Mouse (Mus musculus) gastrocnemius, postnatal 4 days (tissue): ENCODE measurements at regions not wholly inside any gene's neighbourhood (a gene's known extent, or its start where the extent isn't known, plus 50 kb on each side); places are given as distances from the start of the nearest gene placed in this dataset.

Experiments
- DNase-seq, 2 experiments: peaks; one replicate each; pipeline ENCODE4 v3.0.0; 2021 to 2022; ENCODE audit warnings: low spot score in 2 of 2, mixed read lengths in 2 of 2

- no peak for DNase-seq
Observed at GRCm38 (mm10) chr15:36919209-36919608, 88.4 kb downstream of the Zfp706 start.

GRCm38 (mm10) chr15:36916998-36917397, 90.6 kb downstream of the Zfp706 start:
- no peak for DNase-seq

- DNase-seq = no peak
Observed at GRCm38 (mm10) chr15:36914239-36915100, 93.1 kb downstream of the Zfp706 start.

DNA sequence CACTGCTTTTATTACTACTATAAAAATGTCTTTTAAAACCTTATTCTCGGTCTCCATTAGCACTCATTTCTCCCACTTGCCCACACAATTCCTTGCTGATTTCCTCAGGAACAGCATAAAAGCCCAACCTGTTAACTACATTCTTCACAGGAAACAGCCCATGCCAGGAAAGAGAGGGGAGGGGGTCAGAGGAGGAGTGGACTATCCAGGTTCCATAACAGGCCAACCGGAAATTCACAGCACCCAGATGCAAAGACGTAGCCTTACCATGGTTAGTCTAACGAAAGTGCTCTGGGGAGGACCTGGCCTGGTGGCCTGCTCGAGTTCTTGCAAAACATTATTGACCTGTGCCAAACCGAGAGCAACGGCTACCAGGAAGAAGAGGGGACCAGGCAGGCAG, 94.3 kb downstream of the Zfp706 start:
- no peak for DNase-seq

GRCm38 (mm10) chr15:36910272-36910671, 97.3 kb downstream of the Zfp706 start:
- DNase-seq = no peak

DNA sequence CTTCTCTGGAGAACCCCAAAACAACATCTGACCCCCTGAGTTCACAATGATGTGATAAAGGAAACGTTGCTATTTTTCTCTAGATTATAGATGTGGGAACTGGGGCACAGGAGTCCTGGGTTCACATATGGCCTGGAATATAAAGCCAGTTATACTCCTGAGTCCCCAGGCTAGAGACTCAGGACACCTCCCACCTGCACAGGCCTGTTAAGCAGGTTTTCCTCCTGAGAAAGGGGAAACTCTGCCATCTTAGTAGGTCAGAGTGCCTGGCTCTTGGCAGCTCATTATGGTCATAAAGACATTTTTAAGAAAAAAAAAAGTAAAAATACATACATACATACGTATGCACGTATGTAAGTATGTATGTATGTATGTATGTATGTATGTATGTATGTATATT, 98.1 kb downstream of the Zfp706 start:
- no peak for DNase-seq

DNA sequence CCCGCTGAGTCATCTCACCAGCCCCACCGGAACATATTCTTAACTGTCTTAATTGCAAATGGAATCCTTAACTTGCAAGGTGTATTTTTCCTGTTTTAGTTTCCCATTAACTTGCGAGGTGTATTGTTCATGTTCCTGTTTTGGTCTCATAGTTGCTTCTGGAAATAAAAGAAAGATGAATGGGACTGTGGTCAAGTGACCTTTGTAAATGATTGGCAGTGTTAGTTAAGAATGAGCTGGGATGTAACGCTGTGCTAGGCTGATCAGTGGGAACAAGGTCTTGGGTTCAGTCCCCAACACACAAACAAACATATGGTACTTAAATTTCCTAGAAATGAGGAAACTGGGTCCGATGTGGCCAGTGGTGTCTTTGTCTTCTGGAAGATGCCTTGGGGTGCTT, 100.8 kb downstream of the Zfp706 start:
- no peak for DNase-seq

DNA sequence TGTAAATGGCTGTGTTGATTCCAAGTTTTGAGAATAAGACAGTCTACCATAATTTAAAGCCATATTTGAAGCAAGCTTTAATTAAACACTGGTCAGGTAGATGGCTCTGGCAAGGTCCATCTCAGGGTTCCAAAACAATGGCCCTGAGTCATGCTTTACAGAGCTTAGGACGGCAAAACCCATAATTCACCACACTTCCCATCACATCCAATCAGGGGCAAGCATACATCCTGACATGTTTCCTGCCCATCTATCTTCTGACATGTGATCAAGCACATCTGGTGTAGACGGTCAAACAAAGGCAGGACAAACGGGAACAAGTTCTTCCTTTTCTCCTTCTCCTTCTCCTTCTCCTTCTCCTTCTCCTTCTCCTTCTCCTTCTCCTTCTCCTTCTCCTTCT, 101.5 kb downstream of the Zfp706 start:
- DNase-seq = no peak

GRCm38 (mm10) chr15:36903922-36904321, 103.7 kb downstream of the Zfp706 start:
- DNase-seq = no peak

- DNase-seq = no peak
Observed at GRCm38 (mm10) chr15:36903309-36903708, 104.3 kb downstream of the Zfp706 start.

GRCm38 (mm10) chr15:36901830-36902285, 105.7 kb downstream of the Zfp706 start:
- DNase-seq = no peak

- DNase-seq = no peak
Observed at GRCm38 (mm10) chr15:36901350-36901749, 106.2 kb downstream of the Zfp706 start.

DNA sequence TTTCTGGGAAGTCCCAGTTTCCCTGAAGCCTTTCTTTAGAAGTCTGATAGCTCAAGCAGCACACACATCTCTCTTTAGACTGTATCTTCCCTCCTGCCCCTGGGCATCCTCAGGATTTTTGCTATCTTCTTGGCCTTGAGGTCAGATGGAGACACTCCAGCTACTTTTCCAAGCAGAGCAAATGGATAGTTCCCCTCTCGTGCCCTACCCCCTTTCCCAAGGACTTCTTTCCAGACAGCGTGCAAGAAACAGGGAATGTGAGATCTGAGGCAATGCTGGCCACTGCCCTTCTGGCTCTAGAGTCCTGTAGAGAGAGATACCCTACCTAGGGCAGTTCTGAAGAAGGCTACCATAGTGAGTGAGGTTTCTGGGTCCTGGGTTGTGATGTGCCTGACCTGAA, 106.6 kb downstream of the Zfp706 start:
- DNase-seq = no peak

- no peak for DNase-seq
Observed at GRCm38 (mm10) chr15:36899882-36900281, 107.7 kb downstream of the Zfp706 start.

DNA sequence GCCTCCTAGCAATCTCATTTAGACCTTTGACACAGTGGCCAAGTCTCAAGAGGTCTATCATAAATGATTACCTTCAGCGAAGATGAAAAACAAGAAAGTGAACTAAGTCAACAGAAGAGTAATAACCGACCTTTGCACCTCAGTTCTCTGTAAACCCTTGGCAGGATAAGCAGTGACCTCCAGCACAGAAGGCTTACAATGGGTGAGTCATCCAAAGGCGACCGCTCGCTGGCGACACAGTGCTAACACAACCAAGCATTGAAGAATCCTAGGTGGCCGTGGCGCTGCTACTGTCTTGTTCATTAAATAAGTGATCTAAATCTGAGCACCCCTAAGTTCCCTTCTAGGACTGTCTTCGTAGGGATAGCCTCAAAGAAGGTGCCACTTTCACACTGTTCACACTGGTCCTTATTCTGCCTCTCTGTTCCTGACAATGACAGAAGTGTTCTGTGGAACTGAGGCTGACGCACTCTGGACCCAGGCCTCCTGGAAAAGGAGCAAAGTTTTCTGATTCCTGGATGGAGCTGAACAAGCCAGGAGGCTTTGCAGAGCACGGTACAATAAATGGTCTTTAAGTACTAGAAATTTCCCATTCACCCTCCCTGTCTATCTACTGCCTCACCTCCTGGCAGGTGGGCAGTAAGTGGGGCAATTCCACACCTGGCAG, 108.6 kb downstream of the Zfp706 start:
- DNase-seq = no peak

- no peak for DNase-seq
Observed at GRCm38 (mm10) chr15:36898326-36898725, 109.2 kb downstream of the Zfp706 start.

DNA sequence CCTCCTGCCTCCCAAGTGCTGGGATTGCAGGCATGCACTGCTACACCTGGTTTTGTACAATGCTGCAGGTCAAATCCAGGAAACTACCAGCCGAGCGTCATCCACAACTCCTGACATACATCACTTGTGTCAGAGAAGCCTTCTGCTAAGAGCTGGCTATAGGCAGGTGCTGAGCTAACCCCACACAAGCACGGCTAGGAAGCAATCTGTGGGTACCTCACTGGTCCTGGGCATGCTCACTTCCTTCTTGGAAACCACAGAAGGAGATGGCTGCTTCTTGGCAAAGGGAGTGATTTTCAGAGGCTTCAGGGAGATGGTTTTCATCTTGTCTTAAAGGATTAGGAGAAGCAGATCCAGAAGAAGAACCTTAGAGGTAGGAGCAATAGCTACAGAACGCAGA, 111.3 kb downstream of the Zfp706 start:
- no peak for DNase-seq

DNA sequence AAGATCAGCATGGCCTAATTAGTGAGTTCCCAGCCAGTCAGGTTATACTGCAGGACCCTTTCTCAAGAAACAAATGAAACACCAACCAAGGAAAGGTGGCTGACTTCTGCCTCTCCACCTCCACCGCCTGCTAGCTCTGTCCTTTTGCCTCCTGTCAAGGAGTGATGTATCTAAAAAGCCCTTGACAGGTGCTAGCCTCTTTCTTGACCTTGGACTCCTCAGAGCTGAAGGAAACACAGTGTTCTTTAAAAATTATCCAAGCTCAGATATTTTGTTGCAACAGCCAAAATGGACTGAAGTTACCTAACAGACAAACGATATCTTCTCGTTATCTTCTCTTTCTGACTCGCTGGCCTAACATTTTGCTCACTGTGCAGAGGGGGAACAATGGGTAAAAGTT, 112.5 kb downstream of the Zfp706 start:
- no peak for DNase-seq

GRCm38 (mm10) chr15:36893407-36893969, 114.1 kb downstream of the Zfp706 start:
- DNase-seq = no peak

DNA sequence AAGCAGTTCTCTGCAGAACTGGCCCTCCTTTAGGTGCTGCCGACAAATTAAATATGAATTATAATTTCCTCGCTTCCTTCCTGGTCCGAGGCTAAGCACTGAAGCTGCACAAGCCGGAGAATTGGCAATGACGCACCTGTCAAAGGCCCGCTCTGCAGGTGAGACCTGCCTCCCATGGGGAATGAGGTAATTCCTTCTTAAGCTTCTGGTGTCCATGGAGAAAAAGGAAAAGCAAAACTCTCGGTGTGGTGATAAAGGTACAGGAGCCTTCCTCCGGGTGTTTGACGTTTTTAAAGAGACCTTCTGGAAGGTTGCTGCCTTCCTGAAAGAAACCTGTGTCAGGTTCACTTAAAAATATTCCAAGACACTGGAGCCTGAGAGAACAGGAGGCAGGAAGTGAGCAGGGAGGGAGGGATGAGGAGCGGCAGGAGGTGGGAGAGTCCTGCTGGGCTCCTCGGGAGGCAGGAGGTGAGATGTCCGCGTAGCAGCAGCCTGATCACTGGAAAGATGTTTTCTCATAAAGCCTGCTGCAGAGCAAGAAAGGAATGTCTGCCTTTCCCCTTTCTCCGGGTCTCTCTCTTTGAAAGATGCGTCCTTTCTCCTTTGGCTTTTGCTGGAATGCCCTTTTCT, 114.9 kb downstream of the Zfp706 start:
- DNase-seq = no peak

DNA sequence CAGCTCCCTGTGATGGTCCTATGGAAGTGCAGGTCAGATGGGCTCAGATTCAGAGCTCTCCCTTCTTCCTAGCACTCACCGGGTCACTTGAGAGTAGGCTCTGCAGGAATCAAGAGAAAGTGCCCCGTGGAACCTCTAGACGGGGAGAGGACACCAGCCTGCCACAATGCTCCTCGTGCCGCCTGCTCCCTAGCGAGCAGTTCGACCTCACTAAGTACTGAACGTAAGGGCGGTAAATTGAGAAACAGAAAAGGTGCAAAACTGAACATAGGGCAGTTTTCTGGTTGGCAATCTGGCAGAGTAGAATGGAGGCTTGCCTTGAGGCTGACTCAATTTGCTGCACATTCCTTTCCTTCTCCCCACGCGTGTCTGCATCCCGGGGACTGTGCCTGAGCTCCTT, 115.7 kb downstream of the Zfp706 start:
- DNase-seq = no peak

GRCm38 (mm10) chr15:36891296-36891695, 116.3 kb downstream of the Zfp706 start:
- DNase-seq = no peak
